Mouse (Mus musculus) liver, embryonic 14.5 days (tissue): ENCODE measurements at regions not wholly inside any gene's neighbourhood (a gene's known extent, or its start where the extent isn't known, plus 50 kb on each side); places are given as distances from the start of the nearest gene placed in this dataset.

Experiments
- ATAC-seq: fragments of 200-750 bp; cut with Nextera tagmentation; 2 replicates; pipeline ENCODE4 v1.8.0; 2017; ENCODE audit warnings: moderate number of reproducible peaks, mild to moderate bottlenecking, moderate library complexity; ENCODE audit not compliant: insufficient read depth
- DNase-seq, 3 experiments: peaks; one replicate each; pipeline ENCODE4 v3.0.0-alpha.2; 2012 to 2013; ENCODE audit warnings: low read depth in 3 of 3, low spot score in 3 of 3
- H3K27ac ChIP-seq: fragments of 300-500 bp; sonication (generic); 2 replicates; pipeline ENCODE4 v1.5.1; 2014; ENCODE audit warnings: moderate library complexity, mild to moderate bottlenecking, control low read depth, inconsistent platforms
- H3K27me3 ChIP-seq: fragments of 300-500 bp; sonication (generic); 2 replicates; pipeline ENCODE4 v1.6.1; 2014; ENCODE audit warnings: mild to moderate bottlenecking, low read length, moderate library complexity; ENCODE audit not compliant: control insufficient read depth, insufficient read depth
- H3K36me3 ChIP-seq: fragments of 300-500 bp; sonication (generic); replicated peaks from 2 replicates; pipeline ENCODE4 v1.6.1; 2014; ENCODE audit warnings: low read depth; ENCODE audit not compliant: control insufficient read depth, insufficient read depth
- H3K4me1 ChIP-seq, 2 experiments: fragments of 200-500 bp in 1 of 2; fragments of 300-500 bp in 1 of 2; sonication (generic) in 1 of 2; replicated peaks; 2 replicates each; pipeline ENCODE4 v1.6.1; 2012 to 2014; ENCODE audit warnings: antibody characterized with exemption in 1 of 2, inconsistent platforms in 1 of 2, low read length in 1 of 2; ENCODE audit not compliant: control insufficient read depth in 2 of 2, insufficient read depth in 2 of 2
- H3K4me2 ChIP-seq: fragments of 300-500 bp; sonication (generic); 2 replicates; pipeline ENCODE4 v1.6.1; 2014; ENCODE audit warnings: low read depth, mild to moderate bottlenecking, control low read depth, moderate library complexity
- H3K4me3 ChIP-seq, 2 experiments: fragments of 200-500 bp in 1 of 2; fragments of 300-500 bp in 1 of 2; sonication (generic) in 1 of 2; 2 replicates each; pipeline ENCODE4 v1.5.1; 2012 to 2014; ENCODE audit warnings: low read depth in 2 of 2, low read length in 2 of 2, mild to moderate bottlenecking in 2 of 2, control low read depth in 1 of 2, inconsistent platforms in 1 of 2, moderate library complexity in 1 of 2; ENCODE audit not compliant: insufficient read depth in 1 of 2
- H3K9ac ChIP-seq: fragments of 300-500 bp; sonication (generic); replicated peaks from 2 replicates; pipeline ENCODE4 v1.6.1; 2014; ENCODE audit warnings: mild to moderate bottlenecking, control low read depth, moderate library complexity
- H3K9me3 ChIP-seq: fragments of 300-500 bp; sonication (generic); 2 replicates; pipeline ENCODE4 v1.6.1; 2016; ENCODE audit warnings: low read length, mixed read lengths; ENCODE audit not compliant: control insufficient read depth
- CTCF ChIP-seq: IDR thresholded peaks from 2 replicates; pipeline ENCODE4 v1.5.1; 2016; ENCODE audit warnings: antibody characterized with exemption, low read depth, control low read depth
- EP300 ChIP-seq: IDR thresholded peaks from 2 replicates; pipeline ENCODE4 v1.6.1; 2016; ENCODE audit warnings: antibody characterized with exemption, low read depth
- WGBS: fragments of 180-500 bp; shearing (Covaris S2); extraction: QIAGEN DNeasy Blood & Tissue Kit; methylation state at CpG from one replicate; pipeline ENCODE4 v1.1.7; 2014; ENCODE audit not compliant: insufficient replicate concordance; 5-methylcytosine and 5-hydroxymethylcytosine counted together

DNA sequence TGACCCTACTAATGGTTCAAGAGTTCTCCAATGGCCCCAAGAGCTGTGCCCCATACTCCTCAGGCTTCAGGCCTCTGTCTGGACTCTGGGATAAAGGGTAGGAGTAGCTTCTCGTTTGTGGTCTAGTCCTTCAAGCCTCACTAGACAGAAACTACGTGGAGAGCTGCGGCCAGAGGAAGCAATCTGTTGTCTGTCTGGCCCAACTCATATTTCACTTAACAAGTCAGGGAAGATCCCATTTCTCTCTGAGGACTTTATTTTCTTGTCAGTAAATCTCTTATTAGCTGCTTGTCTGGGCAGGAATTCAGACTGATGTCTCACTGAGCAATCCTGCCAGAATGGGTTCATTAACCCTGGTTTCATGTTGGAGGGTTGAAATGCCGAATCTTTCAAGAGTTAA is 364.0 kb downstream of the Adra2a start:
- H3K4me1 ChIP-seq = no peaks in the 10 kb centered on the region
- H3K27ac ChIP-seq = no peak overlapping the region
- no peak overlapping the region for H3K4me2 ChIP-seq
- H3K27me3 ChIP-seq = no peaks in the 10 kb centered on the region
- H3K4me3 ChIP-seq = no peak overlapping the region
- ATAC-seq (no peak), DNase-seq (no peak)
- H3K36me3 ChIP-seq = no peaks in the 10 kb centered on the region
- WGBS = 61% methylated on average over 4 of the region's 4 CpGs
- TF ChIP-seq CTCF = no peak
- TF ChIP-seq EP300 = no peak
- H3K9me3 ChIP-seq = no peaks in the 10 kb centered on the region
- H3K9ac ChIP-seq = no peak overlapping the region

DNA sequence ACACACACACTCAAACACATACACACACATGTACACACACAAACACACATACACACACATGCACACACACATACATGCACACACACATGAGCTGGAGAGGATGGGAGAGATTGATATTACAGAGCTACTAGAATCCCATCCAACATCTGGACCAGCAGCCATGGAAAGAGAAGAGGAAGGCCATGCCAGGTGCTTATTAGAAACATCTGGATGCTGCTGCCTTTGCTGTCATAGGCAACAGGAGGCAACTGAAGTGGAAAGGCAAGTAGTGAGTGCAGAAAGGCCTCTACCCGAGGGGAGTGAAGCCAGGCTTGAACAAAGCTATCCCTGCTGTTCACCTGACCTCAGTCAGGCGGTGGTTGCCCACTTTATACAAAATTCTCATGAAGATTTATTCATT is 385.1 kb downstream of the Adra2a start:
- WGBS = 16% methylated on average over 2 of the region's 2 CpGs
- H3K4me2 ChIP-seq = no peak overlapping the region
- H3K9me3 ChIP-seq = no peaks in the 10 kb centered on the region
- no peaks in the 10 kb centered on the region for H3K4me1 ChIP-seq
- ATAC-seq (no peak), DNase-seq (no peak)
- H3K4me3 ChIP-seq = no peak overlapping the region
- no peak overlapping the region for H3K9ac ChIP-seq
- H3K36me3 ChIP-seq = no peaks in the 10 kb centered on the region
- no peak overlapping the region for H3K27ac ChIP-seq
- TF ChIP-seq EP300 (no peak), CTCF (no peak)
- no peaks in the 10 kb centered on the region for H3K27me3 ChIP-seq

- H3K4me3 ChIP-seq = no peak overlapping the region
- no peaks in the 10 kb centered on the region for H3K9me3 ChIP-seq
- no peak for ATAC-seq
- H3K36me3 ChIP-seq = no peaks in the 10 kb centered on the region
- H3K27ac ChIP-seq = no peak overlapping the region
- no peak overlapping the region for H3K4me2 ChIP-seq
- TF ChIP-seq EP300 = no peak
- no peak for TF ChIP-seq CTCF
- no peak for DNase-seq
- H3K9ac ChIP-seq = no peak overlapping the region
- 31% methylated on average over 2 of the region's 2 CpGs for WGBS
- no peaks in the 10 kb centered on the region for H3K27me3 ChIP-seq
- H3K4me1 ChIP-seq = no peaks in the 10 kb centered on the region
Observed at GRCm38 (mm10) chr19:54440713-54441112, 396.8 kb downstream of the Adra2a start.

- H3K27ac ChIP-seq = no peak overlapping the region
- TF ChIP-seq CTCF (no peak), EP300 (no peak)
- DNase-seq = no peak
- no peaks in the 10 kb centered on the region for H3K36me3 ChIP-seq
- WGBS = 20% methylated on average over 2 of the region's 2 CpGs
- no peaks in the 10 kb centered on the region for H3K27me3 ChIP-seq
- H3K9me3 ChIP-seq = no peaks in the 10 kb centered on the region
- H3K9ac ChIP-seq = no peak overlapping the region
- H3K4me1 ChIP-seq = no peaks in the 10 kb centered on the region
- H3K4me3 ChIP-seq = no peak overlapping the region
- H3K4me2 ChIP-seq = no peak overlapping the region
- ATAC-seq = no peak
Observed at GRCm38 (mm10) chr19:54460426-54461170, 416.6 kb downstream of the Adra2a start.

DNA sequence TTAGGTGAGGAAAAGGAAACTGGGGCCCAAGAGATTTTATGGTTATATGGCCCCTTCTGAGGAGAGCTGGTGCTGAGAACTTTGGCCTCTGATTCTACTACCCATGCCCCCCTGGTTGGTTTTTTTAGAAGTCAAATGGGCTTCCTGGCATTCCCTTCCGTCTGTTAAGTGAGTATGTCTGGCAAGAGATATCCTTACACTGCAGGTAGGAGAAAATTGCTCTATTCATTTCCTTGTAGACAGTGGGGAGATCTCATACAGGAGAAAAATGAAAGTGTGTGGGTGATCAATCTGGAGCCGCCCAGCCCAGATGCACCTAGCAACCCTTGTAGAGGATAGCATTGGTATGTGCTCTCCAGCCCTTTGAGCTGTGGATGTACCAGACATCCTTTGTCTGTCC is 418.5 kb downstream of the Adra2a start:
- H3K27ac ChIP-seq = no peak overlapping the region
- TF ChIP-seq EP300 (no peak), CTCF (no peak)
- WGBS = 61% methylated on average over 2 of the region's 2 CpGs
- H3K4me3 ChIP-seq = no peak overlapping the region
- H3K36me3 ChIP-seq = no peaks in the 10 kb centered on the region
- no peaks in the 10 kb centered on the region for H3K9me3 ChIP-seq
- H3K4me1 ChIP-seq = no peaks in the 10 kb centered on the region
- no peak for ATAC-seq
- no peak for DNase-seq
- H3K27me3 ChIP-seq = no peaks in the 10 kb centered on the region
- no peak overlapping the region for H3K4me2 ChIP-seq
- no peak overlapping the region for H3K9ac ChIP-seq
